Mouse (Mus musculus) monocyte, adult 5-6 weeks (primary cell): Measurements from ENCODE around the gene Synpr. TPM values are rescaled to one million over a fixed set of nuclear protein-coding genes. Genes with fewer than 3 reads are reported as not detected.

Source experiments
- ATAC-seq: fragments of 153-309, 156-312 bp; replicated peaks from 2 replicates; pipeline ENCODE4 v1.8.0; 2017; ENCODE audit warnings: mild to moderate bottlenecking; ENCODE audit not compliant: low TSS enrichment, insufficient number of reproducible peaks, severe bottlenecking, poor library complexity, low FRiP score
- total RNA-seq: library from RNA; stranded (forward); fragments of 200-1000, 200-491, 200-594 nt; gene quantifications from 3 replicates; pipeline ENCODE4 v1.2.3, GENCODE M21; 2017

The Synpr gene
- total RNA-seq, 1 experiment from 2014 or later = not detected

DNA sequence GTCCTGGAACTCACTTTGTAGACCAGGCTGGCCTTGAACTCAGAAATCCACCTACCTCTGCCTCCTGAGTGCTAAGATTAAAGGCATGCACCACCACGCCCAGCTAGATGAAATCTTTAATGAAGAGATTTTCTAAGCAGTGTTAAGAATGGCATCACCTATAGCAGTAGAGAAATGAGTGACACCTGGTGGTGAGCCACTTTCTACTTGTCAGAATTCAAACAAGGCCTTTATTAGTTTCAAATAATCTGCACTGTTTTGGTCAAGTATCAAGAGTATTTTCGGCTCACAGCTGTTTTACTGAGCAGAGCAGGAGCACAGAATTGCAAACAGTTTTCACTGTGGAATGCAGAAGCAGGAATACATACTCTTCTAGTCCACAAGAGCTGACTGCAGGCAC is 59.7 kb downstream of the Synpr start:
- no peak for ATAC-seq

DNA sequence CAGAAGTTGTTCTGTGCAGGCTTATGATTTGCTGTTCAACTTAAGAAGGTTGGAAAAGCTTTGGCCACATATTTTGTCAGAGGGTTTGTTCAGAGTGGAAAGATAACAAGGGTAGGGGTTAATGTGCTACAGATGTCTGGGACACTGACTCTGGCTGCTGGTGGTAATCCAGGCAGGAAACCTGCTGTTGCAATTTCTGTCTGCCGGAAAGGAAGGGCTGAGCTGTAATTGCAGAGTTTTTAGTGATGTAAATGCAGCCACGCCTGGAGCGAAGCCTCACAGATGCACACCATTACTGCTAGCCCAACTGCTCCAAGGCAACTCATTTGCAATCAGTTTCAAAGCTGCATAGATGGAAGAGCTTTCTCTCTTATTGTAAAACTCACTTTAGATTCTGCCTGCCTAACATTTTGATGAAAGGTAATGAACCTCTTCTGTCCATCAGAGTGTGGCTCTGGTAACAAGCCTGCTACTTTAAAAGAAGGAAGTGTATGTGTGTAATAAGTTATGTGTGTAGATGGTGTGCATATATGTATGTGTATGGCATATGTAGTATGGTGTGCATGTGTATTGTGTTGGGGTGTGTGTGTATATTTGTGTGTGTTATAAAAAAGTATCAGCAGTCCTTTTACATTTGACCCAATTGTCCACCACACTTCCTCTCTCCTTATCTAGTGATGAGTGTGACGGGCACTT is 64.7 kb downstream of the Synpr start:
- ATAC-seq = no peak

DNA sequence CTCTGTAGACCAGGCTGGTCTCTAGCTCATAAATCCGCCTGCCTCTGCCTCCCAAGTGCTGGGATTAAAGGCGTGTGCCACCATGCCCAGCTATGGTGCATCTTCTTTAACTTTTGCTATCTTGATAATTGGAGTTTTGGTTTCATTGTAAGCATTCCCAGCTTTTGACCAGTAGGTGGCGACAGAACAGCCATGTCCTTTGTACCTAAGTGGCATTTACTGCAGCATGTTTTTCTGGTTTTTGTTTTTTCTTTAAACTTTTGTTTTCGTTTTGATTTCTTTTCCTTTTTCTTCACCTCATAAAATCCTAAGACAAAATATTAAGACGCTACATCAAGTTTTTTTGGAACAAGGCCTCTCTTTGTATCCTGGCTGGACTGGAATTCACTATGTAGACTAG is 69.6 kb downstream of the Synpr start:
- ATAC-seq = no peak

DNA sequence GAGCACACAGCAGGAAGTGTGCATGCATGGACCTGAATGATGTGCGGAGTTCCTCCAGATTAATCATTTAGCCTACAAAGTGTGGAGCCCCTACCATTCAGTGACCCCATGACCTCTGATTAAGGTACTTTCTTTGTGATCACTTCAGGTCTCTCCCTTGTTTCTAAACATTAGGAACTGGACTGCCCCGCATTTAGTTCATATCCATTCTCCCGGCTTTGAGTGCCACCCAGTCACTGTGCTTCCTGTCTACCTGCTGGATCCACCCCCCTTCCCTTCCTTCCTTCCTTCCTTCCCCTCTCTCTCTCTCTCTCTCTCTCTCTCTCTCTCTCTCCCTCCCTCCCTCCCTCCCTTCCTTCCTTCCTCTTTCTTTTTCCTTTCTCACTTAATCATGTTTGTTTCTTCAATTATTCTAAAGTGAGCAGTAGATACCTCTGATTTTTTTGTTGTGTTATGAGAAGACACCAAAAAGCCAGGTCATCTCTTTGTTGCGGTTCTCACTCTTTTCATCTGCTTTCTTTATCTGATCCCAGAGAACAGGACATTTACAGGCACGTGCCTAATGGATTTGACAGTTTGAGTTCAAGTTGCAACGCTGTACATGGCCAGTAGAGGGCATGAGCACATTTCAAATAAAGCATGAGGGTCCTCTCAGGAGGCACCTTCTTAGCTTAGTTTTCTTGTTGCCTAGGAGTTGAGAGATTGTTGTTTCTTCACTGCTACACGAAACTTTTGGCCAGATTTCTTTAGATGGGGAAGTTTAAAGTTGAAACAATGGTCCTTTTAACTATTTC is 71.2 kb downstream of the Synpr start:
- peak; percentile 40; the same call in 1 of the 2 replicates for ATAC-seq

DNA sequence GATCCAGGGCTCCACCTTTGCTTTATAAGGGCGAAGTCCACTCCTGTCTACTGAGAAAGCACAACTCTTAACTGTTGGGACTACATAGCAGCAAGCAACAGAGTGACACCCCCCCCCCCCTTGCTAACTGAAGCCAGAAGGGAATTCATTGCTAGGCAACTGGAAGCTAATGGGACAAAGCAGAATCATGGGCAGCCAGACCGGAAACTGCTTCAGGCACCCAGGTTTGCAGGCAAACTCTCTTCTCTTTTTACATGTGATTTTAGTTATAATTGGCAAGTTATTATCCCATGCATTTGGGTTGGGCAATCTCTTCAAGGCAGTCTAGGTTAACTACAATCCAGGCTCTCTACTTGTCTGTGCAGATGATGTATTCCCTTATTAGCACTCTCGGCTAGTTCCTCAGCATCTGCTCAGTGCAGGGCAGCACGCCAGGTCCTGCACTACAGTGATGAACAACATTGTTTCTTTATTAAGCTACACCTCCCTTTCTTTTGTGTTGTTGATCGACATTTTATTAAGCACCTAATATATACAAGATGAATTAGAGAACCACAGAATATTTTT is 72.6 kb downstream of the Synpr start:
- no peak for ATAC-seq

DNA sequence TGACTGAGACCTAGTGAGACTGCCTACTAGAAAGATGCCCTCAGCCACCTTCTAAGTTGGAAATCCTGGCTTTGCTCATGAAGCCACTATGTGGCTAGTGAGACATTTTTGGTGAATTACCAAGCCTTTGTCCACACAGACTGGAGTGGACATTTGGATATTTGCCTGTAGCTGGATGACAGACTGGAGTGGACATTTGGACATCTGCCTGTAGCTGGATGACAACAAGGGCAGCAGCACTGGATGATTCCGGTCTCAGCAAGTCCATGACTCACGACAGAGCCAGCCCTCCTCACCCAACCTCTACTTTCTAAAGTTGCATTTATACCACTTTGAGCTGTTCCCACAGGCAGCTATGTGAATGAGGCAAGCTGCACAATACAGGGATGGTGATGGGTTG is 73.5 kb downstream of the Synpr start:
- ATAC-seq = no peak

DNA sequence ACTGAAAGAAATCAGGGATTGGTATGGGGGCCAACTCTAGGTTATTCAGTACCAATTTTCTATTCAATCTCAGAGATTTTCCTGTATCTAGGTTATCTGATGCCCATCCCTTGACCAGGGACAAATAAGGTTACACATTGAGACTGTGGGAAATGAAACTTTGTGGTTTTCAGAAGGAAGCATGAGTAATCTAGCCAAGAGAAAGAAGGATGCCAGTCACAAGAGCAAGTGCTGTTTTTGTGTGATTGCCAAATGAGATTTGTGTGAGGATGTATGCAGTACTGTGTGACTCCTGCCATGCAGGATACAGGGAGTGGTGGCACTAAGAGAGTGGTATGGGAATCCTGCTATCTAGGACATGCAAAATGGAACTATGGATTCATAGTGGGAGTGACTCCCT is 76.6 kb downstream of the Synpr start:
- peak; percentile 77 for ATAC-seq

DNA sequence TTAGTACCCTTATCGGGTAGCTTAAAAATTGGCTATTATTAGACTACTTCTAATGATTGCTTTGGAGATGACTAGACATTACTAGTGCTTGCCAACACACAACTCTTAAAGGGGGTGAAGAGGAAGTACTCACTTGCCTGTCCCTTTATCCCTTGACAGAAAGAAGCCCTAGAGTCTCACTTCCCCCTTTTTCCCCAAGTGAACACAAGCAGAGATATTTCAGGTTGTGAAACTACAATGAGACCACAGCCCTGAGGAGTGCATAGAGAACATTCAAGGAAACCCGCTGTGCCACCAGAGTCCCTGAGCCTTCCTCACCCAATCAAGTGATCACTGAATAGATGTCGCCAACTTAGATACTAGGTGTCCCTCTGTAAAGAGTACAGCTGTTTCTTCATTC is 77.1 kb downstream of the Synpr start:
- ATAC-seq = peak; percentile 88

DNA sequence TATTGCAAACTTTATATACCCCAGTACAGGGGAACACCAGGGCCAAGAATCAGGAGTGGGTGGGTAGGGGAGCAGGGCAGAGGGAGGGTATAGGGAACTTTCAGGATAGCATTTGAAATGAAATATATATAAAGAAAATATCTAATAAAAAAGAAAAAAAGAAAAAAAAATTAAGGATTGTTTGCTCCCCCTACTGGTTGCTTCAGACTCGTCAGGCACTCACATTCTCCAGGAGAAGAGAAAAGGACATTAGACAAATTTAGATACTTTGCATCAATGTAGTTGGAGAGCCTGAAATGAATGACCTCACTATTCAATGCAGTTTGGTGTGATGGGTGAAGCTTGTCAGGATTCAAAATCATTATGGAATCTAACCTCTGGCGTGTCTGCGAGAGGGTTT is 83.7 kb downstream of the Synpr start:
- no peak for ATAC-seq

DNA sequence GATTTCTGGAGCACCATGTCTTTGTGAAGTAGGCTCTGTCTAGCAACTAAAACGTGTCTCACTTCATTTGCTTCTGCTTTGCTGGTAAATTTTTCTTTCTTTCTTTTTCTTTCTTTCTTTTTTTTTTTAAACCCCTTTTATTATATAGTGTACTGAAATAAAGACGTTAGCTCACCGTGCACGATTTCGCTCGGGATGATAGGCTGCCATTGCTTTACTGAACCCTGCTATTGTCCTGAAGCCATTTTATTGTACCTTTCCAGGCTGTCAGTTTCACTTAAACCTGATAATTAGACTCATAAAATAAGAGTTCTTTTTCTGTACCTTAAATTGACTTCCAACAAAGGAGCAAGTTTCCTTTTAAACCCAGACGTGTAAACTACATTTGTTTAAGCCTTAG is 104.5 kb downstream of the Synpr start:
- no peak for ATAC-seq

DNA sequence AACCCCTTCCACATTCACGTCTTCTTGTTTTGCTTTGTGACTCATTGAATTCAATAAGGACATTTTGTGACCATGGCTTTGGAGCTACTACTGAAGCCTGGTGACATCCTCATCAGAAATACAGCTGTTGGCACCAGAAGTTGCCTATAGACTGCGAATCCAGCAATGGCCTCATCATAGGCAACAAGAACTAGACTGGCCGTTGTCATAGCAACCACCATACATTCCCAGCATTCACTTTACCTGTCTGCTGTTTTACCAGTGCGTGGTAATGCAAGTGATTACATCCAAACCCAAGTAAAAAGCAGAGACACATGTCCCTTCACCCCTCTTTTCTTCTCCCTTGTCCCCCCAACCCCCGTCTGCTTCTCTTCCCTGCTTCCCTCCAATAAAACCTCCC is 105.4 kb downstream of the Synpr start:
- no peak for ATAC-seq

DNA sequence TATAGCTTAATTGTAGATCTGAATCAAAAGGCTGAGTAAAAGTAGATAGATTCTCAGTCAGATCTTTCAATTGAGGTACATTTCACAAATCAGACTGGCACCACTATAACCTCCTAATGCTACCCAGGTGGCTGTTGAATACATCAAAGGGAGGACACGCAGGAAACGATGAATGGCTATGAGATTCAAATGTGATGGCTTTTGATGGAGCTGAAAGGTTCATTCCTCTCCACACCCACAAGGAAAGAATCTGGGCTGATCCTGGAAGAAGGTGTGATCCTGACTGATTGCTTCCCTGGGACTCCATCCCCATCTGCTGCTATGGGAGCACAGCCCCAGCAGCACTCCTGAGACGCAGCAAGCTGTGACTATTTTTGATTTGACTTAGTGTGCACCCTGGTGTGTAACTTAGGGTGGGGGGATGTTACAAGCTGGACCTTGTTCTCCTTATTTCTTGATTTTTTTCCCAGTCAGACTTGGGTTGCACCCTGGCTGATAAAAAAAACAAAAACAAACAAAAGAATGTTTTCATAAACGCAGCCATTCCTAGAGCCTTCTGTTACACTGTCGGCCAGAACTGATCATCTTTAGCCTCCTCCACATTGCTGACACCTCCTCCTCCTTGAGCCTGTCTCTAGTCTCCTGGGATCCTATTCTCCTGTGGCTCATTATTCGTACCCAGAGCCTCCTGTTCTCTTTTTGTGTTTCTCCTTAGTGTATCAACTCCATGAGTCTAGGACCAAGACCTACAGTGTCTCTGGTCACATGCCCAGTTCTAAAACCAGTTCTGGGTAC is 114.8 kb downstream of the Synpr start:
- no peak for ATAC-seq

DNA sequence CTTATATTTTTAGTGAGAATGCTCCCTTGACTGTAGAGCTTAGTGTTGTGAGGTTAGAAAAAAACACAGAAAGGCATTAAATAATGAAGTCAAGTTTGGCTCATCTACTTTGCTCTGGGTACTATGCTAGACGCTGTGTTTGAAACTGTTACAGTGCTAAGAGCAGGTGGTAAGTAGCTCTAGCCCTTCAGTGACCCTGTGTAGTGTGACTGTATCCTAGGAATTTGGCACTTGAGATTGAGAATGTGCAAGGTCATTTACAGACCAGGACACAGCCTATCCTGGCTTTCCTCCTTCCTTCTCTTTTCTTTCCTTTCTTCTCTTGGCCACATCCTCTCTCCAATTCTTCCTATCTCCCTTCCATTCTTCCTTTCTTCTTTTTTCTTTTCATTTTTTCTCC is 127.1 kb downstream of the Synpr start:
- no peak for ATAC-seq

DNA sequence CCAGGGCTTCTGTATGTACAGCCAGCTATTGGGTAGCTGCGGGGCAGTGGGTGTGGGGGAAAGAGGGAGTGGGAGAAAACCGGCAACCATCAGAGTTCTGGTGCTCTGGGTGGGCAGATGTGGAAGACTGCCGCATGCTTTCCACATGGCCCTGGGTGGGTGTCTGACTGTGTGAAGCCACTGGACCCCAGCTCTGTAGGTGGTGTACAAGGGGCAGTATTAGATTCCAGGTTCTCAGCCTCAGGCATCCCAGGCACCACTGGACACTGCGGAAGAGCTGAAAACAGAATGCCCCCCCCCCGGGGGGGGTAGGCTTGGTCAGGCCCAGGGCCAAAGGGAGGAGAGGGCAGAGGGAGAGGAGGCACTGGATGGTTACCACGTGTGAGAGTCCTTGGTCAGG is 156.1 kb downstream of the Synpr start:
- ATAC-seq = no peak

DNA sequence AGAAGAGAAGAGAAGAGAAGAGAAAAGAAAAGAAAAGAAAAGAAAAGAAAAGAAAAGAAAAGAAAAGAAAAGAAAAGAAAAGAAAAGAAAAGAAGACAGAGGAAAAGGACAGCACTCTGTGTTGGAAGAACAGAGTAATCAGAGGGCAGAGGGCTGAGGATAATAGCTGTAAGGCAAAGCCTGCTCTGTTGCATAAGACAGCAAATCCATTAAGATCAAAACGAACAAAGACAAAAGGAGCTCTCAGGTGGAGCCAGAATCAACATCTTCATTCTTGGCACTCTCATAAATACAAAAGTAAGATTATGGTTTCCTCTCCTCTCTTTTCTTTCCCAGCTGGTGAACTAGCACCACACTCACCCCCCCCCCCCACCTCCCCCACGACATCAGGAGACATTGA is 160.3 kb downstream of the Synpr start:
- no peak for ATAC-seq

DNA sequence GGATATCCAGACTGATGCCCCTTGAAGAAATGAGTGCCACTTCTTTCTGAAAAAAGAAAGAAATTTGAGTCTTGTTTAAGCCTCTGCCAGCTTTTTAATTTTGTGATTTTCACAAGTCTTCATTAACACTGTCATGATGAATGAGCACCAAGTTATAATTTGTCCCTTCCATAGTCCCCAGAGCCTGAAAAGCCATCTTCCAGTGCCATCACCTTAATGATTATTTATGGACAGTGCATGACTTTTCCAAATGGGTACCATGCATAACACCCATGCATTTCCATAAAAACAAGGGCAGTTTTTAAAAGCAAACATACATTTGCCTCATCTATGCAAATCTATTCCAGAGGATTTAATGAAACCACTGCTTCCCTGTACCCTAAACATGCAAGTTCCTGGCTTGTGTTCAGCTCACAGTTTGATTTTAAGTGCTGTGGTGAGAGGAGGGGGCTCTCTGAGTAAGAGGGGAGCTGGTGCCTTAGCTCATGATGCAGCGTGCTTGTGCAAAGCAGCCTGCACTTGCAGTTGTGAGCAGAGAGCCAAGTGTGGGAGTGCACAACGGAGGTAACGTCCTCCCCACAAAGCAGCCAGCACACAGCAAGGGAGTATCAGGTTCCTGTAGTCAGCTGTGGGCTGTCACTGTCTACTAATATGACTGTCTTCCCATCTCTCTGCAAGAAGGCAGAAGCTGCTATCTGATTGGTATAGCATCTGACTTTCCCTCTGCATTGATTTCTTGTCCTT is 169.1 kb downstream of the Synpr start:
- ATAC-seq = no peak

DNA sequence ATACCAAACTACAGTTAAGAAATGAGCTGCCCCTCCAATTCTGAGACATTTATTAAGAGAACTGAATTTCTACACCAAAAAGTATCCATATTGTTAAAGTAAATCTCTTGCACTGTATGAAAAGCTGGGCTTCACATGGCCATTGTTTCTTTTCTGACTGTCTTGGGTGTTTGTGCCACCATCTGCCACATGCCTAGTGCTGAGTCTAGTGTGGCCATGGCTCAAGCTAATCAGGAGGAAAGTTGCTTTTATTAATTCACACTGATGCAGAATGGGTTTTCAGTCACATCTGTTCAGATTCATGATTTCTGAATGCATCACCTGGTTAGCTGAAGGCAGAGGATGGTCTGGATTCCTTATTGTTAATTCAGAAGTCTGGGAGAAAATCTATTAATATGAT is 170.4 kb downstream of the Synpr start:
- no peak for ATAC-seq

DNA sequence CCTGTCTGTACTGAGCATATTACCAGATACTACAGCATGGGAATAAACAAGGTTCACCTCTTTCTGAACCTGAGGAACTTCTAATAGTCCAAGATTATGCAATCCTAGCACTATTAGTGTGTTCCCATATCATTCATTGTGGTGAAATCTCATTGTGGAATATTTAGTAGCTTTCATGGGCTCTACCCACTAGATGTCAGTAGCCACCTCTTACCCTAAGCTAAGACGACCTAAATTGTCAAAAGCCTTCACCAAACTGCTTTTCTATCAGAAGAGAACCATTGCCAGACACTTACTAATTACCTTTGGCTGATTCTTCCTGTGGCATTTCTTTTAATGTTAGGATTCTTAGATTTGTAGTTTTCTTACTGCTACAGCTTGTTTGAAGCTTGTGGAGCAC is 174.8 kb downstream of the Synpr start:
- ATAC-seq = no peak

DNA sequence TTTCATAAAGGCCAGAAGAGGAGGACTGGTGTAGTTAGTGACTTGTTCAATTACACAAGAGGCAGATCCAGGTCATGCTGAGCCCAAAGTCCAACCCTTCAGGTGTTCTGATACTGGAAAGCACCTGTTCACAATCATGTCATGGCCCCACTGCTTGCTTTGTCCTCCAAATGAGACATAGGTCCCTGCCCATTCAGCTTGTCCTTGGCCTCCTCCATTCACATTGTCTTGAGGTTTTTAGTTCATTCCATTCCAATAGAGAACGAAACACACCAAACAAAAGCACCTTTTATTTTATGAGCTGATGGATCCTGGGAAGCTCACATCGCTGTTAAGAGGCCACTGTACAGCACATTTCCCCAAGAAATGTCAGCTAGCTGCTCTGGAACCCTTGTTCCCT is 184.6 kb downstream of the Synpr start:
- ATAC-seq = no peak
